Mouse (Mus musculus) erythroid progenitor cell, adult 5-6 weeks (primary cell): ENCODE measurements around the gene Ptpra. TPM values are rescaled to one million over a fixed set of nuclear protein-coding genes. Genes with fewer than 3 reads are reported as not detected.
A peak's percentile ranks its signal among the peaks of the same experiment; 100 is the strongest.

ENCODE experiments used
- ATAC-seq: replicated peaks from 2 replicates; pipeline ENCODE4 v1.8.0; 2016; ENCODE audit warnings: moderate number of reproducible peaks, mild to moderate bottlenecking, moderate TSS enrichment, inconsistent platforms; ENCODE audit not compliant: poor library complexity, low FRiP score, severe bottlenecking
- total RNA-seq, 2 experiments: library from RNA; stranded (forward) in 1 of 2; stranded (reverse) in 1 of 2; fragments of 150-400 nt in 1 of 2; fragments of 186-747, 209-891 nt in 1 of 2; gene quantifications; 2 replicates each; pipeline versions ENCODE4 v1.2.3 to v1.2.4; 2015 to 2017; ENCODE audit warnings: low replicate concordance in 2 of 2

Gene Ptpra
- total RNA-seq, 2 experiments from 2014 or later, result 84.7 to 153 TPM

- no peak for ATAC-seq
Observed at GRCm38 (mm10) chr2:130439840-130440480, 10.1 kb upstream of the Ptpra start.

DNA sequence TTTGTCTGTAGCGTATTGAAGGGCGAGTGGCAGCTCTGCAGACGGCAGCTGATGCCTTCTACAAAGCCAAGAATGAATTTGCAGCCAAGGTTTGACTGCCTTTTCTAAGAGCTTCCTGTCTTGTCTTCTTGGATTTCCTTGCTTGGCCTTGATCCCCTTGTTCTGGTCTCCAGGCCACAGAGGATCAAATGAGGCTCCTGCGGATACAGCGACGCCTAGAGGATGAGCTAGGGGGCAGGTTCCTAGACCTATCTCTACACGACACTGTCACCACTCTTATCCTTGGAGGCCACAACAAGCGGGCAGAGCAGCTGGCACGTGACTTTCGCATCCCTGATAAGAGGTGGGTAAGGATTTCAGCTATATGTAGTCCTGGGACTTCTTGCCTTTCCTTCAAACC lies 7.9 kb upstream of the Ptpra start:
- peak; percentile 80 for ATAC-seq

GRCm38 (mm10) chr2:130448449-130448848 lies 1.6 kb upstream of the Ptpra start:
- ATAC-seq, result no peak

GRCm38 (mm10) chr2:130449021-130449793 lies 871 bp upstream of the Ptpra start:
- ATAC-seq, result no peak

DNA sequence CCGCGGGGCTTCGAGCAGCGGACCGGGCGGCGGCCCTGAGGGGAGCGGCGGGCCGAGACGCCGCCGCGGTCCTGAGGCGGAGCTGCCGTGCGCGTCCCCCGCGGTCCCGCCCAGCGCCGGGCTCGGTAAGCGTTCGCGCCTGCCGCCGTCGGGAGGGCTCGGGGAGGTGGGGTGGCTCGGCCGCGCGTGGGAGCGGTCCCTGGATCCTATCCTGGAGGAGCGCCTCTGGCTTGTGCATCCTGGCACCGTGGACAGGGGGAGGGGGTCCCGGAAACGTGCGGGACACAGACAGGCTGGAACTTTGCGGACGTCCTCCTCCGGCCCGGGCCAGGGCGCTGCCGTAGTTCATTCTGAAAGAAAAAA lies 337 bp downstream of the Ptpra start:
- ATAC-seq, result peak; percentile 89

- ATAC-seq, result no peak
Observed at GRCm38 (mm10) chr2:130451086-130451726, 1.1 kb downstream of the Ptpra start.

- no peak for ATAC-seq
Observed at GRCm38 (mm10) chr2:130451727-130452090, 1.6 kb downstream of the Ptpra start.

DNA sequence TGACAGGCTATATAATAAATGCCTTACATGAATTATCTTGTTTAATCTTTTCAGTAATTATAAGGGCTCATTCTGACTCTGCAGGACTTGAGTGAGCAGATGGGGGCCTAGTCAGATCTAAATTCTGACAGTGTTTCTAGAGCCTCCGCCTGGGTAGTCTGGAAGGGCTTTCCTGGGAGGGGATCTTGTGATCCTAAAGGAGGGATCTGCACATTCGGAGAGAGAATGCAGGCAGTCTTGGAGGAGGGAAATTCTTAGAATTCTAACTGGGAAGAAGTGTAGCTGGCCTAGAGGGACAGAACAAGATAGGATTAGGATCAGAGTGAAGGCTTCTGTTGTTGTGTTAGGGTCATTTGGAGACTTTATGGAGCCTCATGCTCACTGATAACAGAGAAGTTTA lies 2.2 kb downstream of the Ptpra start:
- ATAC-seq, result no peak

GRCm38 (mm10) chr2:130453421-130453820 lies 3.3 kb downstream of the Ptpra start:
- no peak for ATAC-seq

- no peak for ATAC-seq
Observed at GRCm38 (mm10) chr2:130454748-130455370, 4.8 kb downstream of the Ptpra start.

GRCm38 (mm10) chr2:130457871-130458270 lies 7.8 kb downstream of the Ptpra start:
- ATAC-seq, result no peak

DNA sequence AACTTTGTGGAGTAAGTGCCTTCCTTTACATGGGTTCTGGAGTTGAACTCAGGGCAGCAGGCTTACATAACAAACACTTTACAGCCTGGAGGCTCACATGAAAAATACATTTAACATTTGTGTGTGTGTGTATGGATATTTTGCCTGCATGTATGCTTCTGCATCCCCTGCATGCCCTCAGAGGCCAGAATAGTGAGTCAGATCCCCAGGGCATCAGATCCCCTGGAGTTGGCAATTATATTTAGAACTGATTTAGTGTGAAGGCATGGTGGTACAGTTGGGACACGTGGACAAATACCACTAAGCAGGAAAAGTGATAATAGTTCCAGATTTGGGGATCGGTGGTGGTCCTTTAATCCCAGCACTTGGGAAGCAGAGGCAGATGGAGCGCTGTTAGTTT lies 9.5 kb downstream of the Ptpra start:
- ATAC-seq, result no peak

DNA sequence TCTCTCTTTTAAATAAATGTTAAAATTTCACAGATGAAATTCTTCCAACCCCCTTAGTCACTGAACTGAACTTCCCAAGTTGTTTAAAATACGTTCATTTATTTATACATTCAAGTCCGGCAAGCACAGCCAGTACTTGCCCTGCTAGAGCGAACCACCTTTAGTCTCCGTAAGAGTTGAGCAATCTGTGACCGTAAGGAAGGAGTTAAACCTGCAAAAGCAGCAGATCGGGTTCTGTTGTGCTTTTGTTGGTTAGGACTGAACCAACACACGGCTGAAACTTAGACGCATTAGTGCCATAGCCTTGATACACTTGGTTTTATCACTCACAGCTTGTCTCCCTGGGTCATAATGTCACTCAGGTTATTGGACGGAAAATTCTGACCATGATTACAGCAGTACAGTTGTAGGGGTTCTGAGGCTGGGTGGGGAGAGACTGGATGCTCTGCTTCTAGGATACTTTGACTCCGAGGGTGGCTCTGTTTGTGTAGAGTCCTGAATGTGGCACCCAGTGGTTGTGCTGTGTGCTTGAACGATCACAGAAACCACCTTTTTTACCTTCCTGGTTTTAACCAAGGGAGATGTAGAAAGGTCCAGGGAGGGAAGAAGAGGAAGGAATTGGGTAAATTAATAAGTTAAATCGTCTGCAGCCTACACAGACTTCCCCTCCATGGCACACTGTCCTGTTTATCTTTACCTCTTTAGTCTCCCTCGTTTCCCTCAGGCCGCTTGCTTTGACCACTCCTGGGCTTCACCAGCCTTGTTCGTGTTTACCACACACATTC lies 11.4 kb downstream of the Ptpra start:
- no peak for ATAC-seq

DNA sequence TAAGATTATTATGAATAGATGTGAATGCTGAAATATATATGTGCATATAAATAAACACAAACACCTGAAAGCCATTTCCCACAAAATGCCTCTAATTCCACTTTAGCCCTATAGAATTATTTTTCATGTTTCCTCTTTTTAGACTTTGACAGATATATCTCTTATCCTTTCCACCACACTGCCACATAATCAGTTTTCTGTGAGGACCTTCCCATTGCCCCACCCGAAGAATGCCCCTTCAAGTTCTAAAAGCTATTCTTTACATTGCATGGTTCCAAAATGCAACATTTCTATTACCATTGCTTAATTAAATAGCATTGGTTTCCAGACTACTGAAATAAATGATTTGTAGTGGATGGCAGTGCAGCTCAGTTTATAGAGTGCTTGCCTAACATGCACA lies 16.4 kb downstream of the Ptpra start:
- no peak for ATAC-seq

- no peak for ATAC-seq
Observed at GRCm38 (mm10) chr2:130469366-130469765, 19.3 kb downstream of the Ptpra start.

DNA sequence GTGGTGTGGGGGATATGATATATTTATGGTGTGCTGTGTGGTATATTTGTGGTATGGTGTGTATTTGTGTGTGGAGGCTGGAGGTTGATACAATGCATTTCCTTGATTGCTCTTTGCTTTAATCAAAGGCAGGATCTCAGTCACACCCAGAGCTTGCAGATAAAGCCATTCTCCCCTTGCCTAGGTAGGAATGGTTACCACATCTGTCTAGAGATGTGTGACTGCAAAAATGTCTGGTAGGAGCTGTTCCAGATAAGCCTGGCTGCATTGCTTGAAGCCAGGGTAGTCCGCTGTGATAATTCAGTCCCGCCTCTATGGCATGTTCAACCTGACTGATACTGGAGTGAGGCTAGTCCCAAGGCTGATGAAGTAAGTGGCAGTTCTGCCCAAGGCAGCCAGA lies 19.9 kb downstream of the Ptpra start:
- ATAC-seq, result peak; percentile 82

DNA sequence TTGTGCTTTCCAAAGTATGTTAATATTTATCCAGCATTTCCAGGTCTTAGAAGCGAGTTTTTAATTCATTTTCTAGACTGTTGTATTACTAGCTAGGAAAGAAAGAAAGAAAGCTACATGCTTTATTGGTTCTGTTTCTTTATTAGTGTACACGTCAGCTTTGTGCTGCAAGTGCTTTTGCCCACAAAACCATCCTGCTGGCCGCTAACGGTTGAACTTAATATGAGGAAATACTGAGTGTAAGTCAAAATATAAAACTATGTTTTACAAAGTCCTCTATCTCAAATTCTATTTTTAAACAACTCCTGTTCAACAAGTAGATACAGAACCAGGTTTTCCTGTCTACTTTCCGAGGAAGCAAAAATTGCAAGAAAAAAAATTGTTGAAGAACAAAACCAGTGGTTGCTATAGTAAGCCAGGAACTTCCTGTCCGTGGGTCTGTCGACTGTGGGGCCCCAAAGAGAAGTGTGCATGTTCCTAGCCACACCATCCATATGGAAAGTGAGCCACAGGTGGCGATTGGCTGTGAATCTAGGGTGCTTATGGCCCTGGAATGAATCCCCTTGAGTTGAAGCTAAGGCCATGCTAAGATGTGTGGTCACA lies 22.9 kb downstream of the Ptpra start:
- no peak for ATAC-seq

DNA sequence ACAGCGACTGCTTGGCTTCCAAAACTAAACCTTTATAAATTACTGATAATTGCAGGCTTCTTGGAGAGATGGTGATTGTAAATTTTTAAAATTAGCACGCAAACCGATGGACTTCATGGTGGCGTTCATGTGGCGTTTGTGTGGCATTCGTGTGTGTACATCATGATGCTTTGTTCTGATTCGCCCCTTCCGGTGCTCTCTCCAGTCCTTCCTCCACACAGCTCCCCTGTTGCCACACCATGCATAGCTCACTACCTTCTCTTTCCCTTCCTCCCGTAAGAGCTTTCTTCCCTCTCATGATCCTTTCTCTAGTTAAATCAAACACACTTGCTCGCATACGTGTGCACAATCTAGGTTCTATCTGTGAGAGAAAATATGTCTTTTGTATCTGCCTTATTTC lies 25.7 kb downstream of the Ptpra start:
- ATAC-seq, result no peak

DNA sequence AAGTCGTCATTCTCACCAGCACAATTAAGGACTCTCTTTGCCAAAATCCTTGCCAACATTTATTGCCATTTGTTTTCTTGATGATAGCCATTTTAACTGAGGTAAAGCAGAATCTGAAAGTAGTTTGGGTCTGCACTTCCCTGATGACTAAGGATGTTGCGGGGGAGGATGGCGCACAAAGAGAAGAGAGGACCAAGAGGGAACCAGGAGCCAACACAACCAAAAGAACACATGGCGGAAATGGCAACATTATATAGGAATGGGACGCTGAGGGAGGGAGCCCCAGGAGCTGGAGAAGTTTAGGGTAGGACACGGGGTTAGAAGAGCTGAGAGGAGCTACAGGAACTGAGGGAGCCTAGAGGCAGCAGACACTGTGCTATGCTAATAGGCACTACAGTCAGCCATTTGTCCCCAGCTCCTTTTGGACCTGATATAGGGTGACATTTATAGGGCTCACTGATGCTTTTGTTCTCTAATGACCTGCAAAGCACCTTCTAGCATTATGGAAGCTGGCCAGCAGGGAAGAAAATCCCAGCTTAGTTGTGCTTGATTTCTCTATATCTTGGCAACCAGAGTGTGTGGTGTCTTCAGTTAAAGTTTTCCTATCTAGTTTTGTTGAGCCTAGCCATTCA lies 26.7 kb downstream of the Ptpra start:
- no peak for ATAC-seq
